Mouse (Mus musculus): ENCODE measurements around the gene Tiam1.

The Tiam1 gene

DNA sequence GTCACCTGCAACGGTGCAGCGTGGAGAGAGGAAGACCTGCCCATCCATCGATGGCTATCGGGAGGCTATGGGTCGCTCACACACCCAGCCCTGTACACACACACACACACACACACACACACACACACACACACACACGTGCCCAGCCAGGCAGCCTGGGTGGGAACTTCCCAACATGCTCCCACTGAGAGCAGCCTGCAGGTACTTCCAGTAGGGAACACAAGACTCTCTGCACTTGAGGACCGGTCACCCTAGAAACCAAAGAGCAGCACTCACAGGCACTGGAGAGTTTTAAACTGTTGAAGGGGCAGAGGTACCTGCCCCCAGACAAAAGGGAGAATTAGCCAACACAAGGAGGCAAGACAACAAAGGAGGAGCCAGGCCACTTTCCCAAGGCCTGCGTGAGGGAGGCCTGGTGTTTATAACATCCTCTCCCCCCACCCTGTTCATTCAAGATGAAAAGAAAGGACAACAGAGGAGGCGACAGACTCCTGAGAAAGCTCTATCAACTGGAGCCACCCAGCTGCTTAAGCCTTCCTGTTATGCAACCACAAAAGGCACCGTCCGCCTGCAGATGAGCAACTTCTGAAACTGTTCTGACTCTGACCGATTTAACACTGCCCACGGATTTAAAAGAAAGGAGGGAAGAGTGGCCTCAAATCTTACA lies 326.9 kb downstream of the Tiam1 start:
- in situ Hi-C loops (cut with MboI, MseI), result no loop called here

DNA sequence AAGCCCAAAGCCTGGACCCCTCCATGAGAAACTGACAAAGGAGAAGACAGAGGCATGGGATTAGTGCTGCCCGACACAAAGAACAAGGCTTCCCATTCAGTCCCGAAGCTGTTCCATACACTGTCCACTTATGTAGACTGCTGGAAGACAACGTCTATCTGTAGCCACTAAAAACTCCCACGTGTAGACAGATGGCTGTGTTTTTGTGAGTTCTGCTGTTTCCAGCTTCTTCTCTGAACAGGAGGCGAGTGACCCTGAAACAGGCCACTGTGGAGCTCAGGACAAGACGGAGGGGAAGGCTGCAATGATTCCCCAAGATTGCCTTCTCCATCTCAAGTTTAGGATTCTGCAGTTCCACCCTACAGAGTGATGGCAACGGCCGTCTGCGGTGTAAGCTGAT lies 330.0 kb downstream of the Tiam1 start:
- in situ Hi-C loops (cut with MboI, MseI), result no loop called here

GRCm38 (mm10) chr16:89812891-89813290 lies 330.7 kb downstream of the Tiam1 start:
- in situ Hi-C loops (cut with MboI, MseI), result no loop called here

DNA sequence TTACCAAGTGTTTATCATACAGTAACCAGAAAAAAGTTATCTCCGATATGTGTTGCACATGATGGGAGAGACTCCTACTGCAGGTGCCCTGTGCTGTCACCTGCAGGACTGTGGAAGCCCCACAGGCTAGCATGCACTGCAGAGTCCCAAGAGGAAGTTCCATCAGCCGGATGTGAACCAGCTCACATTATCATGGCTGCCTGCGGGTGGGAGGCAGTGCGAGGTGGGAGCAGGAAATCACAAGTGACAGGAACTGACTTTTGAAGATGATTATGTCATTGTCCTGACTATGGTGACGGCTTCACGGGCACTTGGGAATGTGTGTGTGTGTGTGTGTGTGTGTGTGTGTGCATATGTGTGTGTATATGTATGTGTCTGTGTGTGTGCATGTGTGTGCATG lies 333.2 kb downstream of the Tiam1 start:
- in situ Hi-C loops (cut with MboI, MseI), result no loop called here

DNA sequence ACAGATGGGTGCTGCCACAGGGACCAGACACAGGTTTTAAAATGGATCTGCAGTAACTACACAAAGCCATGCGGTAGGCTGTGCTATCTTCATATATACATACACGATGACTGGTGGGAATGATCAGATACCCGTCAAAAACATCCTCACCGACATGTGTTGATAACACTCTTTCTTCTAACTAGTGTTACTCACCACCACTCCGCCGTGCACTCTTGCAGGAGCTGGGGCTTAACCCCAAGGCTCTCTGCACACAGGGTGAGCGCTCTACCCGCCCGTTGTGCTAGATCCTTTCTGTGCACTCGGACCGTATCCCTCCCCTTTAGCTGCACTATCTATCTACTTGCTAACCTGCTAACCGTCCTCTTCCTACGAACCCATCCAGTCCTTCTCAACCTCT lies 335.4 kb downstream of the Tiam1 start:
- in situ Hi-C loops (cut with MboI, MseI), result no loop called here

DNA sequence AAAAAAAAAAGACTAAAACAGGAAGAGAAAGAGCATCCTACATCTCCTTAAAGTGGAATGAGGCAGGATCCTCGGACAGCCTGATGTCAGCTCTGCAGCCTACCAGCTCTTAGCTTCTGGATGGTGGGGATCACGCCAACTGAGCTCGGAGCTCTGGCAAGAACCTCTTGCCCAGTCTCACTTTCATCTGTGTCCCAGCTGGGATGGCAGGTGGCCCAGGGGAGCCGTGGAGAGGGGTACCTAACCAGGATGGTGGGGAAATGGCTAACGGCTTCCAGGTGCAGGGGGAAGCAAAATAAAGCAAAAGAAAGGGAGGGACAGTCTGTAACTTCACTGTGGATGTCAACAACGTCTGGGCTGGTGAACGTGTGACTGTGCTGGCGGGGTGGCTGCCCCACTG lies 337.6 kb downstream of the Tiam1 start:
- in situ Hi-C loops (cut with MboI, MseI), result no loop called here

GRCm38 (mm10) chr16:89805210-89805609 lies 338.4 kb downstream of the Tiam1 start:
- in situ Hi-C loops (cut with MboI, MseI), result no loop called here

- in situ Hi-C loops (cut with MboI, MseI), result no loop called here
These were observed 342.1 kb downstream of the Tiam1 start for GRCm38 (mm10) chr16:89801493-89801892.

- in situ Hi-C loops (cut with MboI, MseI), result no loop called here
These were observed 343.8 kb downstream of the Tiam1 start for GRCm38 (mm10) chr16:89799772-89800171.

- in situ Hi-C loops (cut with MboI, MseI), result no loop called here
These were observed 347.0 kb downstream of the Tiam1 start for GRCm38 (mm10) chr16:89796566-89796965.

DNA sequence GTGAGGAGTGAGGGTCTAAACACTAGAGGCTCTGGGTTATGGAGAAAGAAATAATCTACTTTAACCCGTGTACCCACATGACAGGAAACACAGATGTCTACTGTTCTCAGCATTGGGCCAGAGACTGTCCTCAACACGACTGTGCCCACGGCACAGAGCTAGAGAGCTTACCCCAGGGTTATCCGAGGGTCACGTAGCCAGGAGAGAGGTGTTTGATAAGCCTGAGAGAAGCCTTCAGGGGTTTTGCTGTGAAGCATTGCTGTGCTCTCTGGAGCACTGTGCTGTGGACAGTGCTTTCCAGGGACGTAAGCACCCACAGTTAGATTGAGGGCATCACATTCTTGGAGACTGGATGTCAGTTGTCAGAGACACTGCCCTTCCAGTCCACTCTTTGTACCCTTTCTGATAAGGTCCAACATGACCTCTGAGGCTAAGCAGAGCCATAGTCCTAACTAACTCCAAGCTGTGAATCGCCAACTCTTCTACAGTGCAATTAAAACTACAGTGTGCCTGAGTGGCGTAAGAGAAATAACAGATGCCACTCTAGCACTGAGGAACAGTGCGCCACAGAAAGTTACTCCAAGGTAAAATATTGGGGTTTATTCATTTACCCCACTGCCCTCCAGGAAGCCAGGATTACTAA lies 353.7 kb downstream of the Tiam1 start:
- in situ Hi-C loops (cut with MboI, MseI), result no loop called here

- in situ Hi-C loops (cut with MboI, MseI), result no loop called here
These were observed 357.8 kb downstream of the Tiam1 start for GRCm38 (mm10) chr16:89785795-89786194.

GRCm38 (mm10) chr16:89779705-89780104 lies 363.9 kb downstream of the Tiam1 start:
- in situ Hi-C loops (cut with MboI, MseI), result loop anchor here (10.0 kb wide), 1 partner anchor 385 kb away; no protein-coding TSS in a partner anchor

DNA sequence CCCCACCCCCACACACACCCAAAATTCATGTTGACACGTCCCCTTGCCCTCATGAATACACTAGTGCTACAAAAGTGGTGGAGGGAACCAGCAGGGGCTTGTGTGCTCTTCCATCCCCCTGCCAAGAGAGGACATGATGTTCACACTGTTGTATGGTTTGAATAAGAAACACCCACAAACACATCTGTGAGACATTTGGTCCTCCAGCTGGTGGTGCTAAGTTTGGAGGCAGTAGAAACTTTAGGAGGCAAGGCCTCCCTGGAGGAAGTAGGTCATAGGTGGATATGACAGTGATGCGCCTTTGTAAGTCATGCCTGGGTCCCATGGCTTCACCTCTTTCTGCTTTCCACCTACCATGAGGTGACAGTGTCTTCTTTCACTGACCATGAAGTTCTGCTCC lies 366.1 kb downstream of the Tiam1 start:
- in situ Hi-C loops (cut with MboI, MseI), result loop anchor here (10.0 kb wide), 1 partner anchor 387 kb away; no protein-coding TSS in a partner anchor

GRCm38 (mm10) chr16:89774553-89774913 lies 369.0 kb downstream of the Tiam1 start:
- in situ Hi-C loops (cut with MboI, MseI), result loop anchor here (5.0 to 25.0 kb wide), 3 partner anchors 58 to 1937 kb away; no protein-coding TSS in a partner anchor

GRCm38 (mm10) chr16:89773657-89774552 lies 369.7 kb downstream of the Tiam1 start:
- in situ Hi-C loops (cut with MboI, MseI), result loop anchor here (5.0 to 25.0 kb wide), 3 partner anchors 58 to 1937 kb away; no protein-coding TSS in a partner anchor

GRCm38 (mm10) chr16:89765919-89766318 lies 377.6 kb downstream of the Tiam1 start:
- in situ Hi-C loops (cut with MboI, MseI), result loop anchor here (25.0 kb wide), 1 partner anchor 1929 kb away; no protein-coding TSS in a partner anchor

DNA sequence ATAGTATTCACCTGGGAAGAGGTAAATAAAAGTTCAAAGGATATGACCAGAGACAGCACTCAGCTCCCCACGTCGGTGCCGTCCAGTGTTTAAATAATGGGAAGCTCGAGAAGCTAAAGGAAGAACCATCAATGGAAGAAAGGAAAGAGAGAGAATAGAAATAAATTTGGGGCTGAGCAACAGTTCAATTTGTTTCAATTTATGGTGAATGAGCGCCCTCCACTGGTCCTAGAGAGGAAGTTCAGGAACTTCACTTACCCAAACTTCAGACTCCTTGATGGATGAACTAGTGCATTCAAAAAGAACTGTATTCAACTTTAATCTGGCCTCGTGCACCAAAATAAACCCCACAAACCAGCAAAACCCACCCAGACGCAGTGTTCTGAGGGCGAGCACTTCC lies 378.1 kb downstream of the Tiam1 start:
- in situ Hi-C loops (cut with MboI, MseI), result loop anchor here (25.0 kb wide), 1 partner anchor 1928 kb away; no protein-coding TSS in a partner anchor

DNA sequence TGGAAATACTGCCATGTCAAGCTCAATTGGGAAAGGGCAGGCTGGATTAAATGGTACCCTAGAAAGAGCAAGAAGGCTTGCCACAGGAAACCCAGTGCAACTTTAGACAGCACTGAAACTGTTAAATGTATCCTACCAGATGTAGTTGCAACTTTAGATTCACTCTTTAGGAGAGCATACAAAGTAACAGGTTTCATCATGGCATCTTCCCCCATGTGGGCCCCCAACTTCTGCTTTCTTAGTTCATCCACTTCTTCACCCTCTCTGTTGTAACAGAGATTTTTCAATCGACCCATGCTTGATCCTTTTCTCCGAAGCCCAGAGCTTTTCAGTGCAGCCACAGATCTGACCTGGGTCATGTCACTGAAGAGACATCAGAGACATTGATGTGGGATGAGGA lies 379.8 kb downstream of the Tiam1 start:
- in situ Hi-C loops (cut with MboI, MseI), result loop anchor here (25.0 kb wide), 1 partner anchor 1927 kb away; no protein-coding TSS in a partner anchor

DNA sequence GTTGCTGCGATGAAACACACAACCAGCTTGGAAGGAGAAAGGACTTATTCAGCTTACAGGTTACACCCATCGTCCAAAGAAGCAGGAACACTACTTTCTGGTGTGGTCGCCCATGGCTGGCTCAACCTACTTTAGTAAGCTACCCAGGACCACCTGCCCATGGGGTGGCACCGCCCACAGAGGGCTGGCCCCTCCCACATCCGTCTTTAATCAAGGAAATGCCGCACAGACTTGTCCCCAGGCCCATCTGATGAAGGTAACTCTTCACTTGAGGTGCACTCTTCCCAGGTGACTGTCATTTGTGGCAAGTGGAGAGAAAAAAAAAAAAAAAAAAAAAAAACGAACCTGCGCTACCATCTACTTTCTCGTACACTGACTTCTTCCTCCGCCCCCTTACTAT lies 381.0 kb downstream of the Tiam1 start:
- in situ Hi-C loops (cut with MboI, MseI), result loop anchor here (25.0 kb wide), 1 partner anchor 1925 kb away; no protein-coding TSS in a partner anchor

- in situ Hi-C loops (cut with MboI, MseI), result loop anchor here (25.0 kb wide), 1 partner anchor 1925 kb away; no protein-coding TSS in a partner anchor
These were observed 381.5 kb downstream of the Tiam1 start for GRCm38 (mm10) chr16:89762096-89762495.

DNA sequence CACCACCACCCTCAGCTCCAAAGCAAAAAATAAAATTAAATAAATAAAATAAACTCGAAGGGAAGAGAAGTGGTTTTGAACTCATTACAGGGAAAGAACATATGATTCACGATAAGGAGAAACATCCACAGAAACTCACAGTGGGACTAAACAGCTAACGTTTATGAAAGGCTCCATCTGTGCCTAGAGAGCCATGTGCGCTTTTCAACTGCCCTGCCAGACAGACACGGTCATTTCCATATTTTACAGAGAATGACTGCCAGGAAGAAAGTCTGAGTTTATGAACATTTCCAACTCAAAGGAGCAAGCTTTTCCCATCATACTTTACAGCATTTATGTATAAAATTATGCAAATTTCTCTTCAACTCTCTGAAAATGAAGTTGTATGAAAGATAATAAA lies 386.2 kb downstream of the Tiam1 start:
- in situ Hi-C loops (cut with MboI, MseI), result loop anchor here (25.0 kb wide), 1 partner anchor 1920 kb away; no protein-coding TSS in a partner anchor
